Mouse (Mus musculus) spleen, adult 12 weeks (tissue): Measurements from ENCODE around the gene Unc5cl.

Experiments used
- DNase-seq: peaks from one replicate; pipeline ENCODE4 v3.0.0; 2022; ENCODE audit warnings: low spot score

Gene Unc5cl

GRCm38 (mm10) chr17:48454688-48455087, at the start of gene Unc5cl:
Gene Unc5cl (plus strand): TSS chr17:48454901.
- DNase-seq = no peak

GRCm38 (mm10) chr17:48407154-48407553, 47.5 kb upstream of the Unc5cl start:
- no peak for DNase-seq

- no peak for DNase-seq
Observed at GRCm38 (mm10) chr17:48407910-48408525, 46.7 kb upstream of the Unc5cl start.

- DNase-seq = peak; percentile 73
Observed at GRCm38 (mm10) chr17:48408526-48409291, 46.0 kb upstream of the Unc5cl start.

- peak; percentile 100 for DNase-seq
Observed at GRCm38 (mm10) chr17:48409380-48410298, 45.1 kb upstream of the Unc5cl start, which contains the start of the genes Nfya and Oard1. Gene Nfya (minus strand): TSS chr17:48409906. Gene Oard1 (plus strand): TSS chr17:48410014.

GRCm38 (mm10) chr17:48410299-48410785, 44.4 kb upstream of the Unc5cl start:
- no peak for DNase-seq

GRCm38 (mm10) chr17:48411241-48411640, 43.5 kb upstream of the Unc5cl start:
- DNase-seq = no peak

- no peak for DNase-seq
Observed at GRCm38 (mm10) chr17:48416011-48416410, 38.7 kb upstream of the Unc5cl start.

- no peak for DNase-seq
Observed at GRCm38 (mm10) chr17:48416425-48417195, 38.1 kb upstream of the Unc5cl start.

GRCm38 (mm10) chr17:48417521-48417920, 37.2 kb upstream of the Unc5cl start:
- no peak for DNase-seq

GRCm38 (mm10) chr17:48418174-48418573, 36.5 kb upstream of the Unc5cl start:
- no peak for DNase-seq

GRCm38 (mm10) chr17:48418781-48419180, 35.9 kb upstream of the Unc5cl start:
- no peak for DNase-seq

- no peak for DNase-seq
Observed at GRCm38 (mm10) chr17:48419571-48419970, 35.1 kb upstream of the Unc5cl start.

GRCm38 (mm10) chr17:48424237-48424636, 30.5 kb upstream of the Unc5cl start:
- no peak for DNase-seq

GRCm38 (mm10) chr17:48425823-48426612, 28.7 kb upstream of the Unc5cl start:
- no peak for DNase-seq

GRCm38 (mm10) chr17:48426991-48427750, 27.5 kb upstream of the Unc5cl start:
- DNase-seq = no peak

GRCm38 (mm10) chr17:48427852-48428530, 26.7 kb upstream of the Unc5cl start:
- DNase-seq = no peak

- DNase-seq = no peak
Observed at GRCm38 (mm10) chr17:48430394-48430793, 24.3 kb upstream of the Unc5cl start.

- no peak for DNase-seq
Observed at GRCm38 (mm10) chr17:48431054-48431453, 23.6 kb upstream of the Unc5cl start.
